Mouse (Mus musculus) neutrophil, adult 5-6 weeks (primary cell): ENCODE measurements around the gene Gm20388. TPM values are rescaled to one million over a fixed set of nuclear protein-coding genes. Genes with fewer than 3 reads are reported as not detected.

ENCODE experiments used
- ATAC-seq: fragments of 151-379, 151-347 bp; 2 replicates; pipeline ENCODE4 v1.8.0; 2017; ENCODE audit warnings: mild to moderate bottlenecking, moderate TSS enrichment; ENCODE audit not compliant: insufficient number of reproducible peaks, poor library complexity, low FRiP score, severe bottlenecking; ENCODE audit errors: extremely low read depth
- total RNA-seq: library from RNA; stranded (forward); fragments of 200-1000 nt; gene quantifications from 2 replicates; pipeline ENCODE4 v1.2.3, GENCODE M21; 2017

The Gm20388 gene
- total RNA-seq, 1 experiment from 2014 or later: 10.8 TPM

GRCm38 (mm10) chr8:119947653-119948052 is 37.0 kb downstream of the Gm20388 start:
- ATAC-seq: no peak

GRCm38 (mm10) chr8:119948340-119948739 is 37.7 kb downstream of the Gm20388 start:
- no peak for ATAC-seq

- no peak for ATAC-seq
Observed at GRCm38 (mm10) chr8:119952282-119952681, 41.6 kb downstream of the Gm20388 start.

- ATAC-seq: no peak
Observed at GRCm38 (mm10) chr8:119952747-119953146, 42.1 kb downstream of the Gm20388 start.

- ATAC-seq: no peak
Observed at GRCm38 (mm10) chr8:119955333-119955732, 44.7 kb downstream of the Gm20388 start.

DNA sequence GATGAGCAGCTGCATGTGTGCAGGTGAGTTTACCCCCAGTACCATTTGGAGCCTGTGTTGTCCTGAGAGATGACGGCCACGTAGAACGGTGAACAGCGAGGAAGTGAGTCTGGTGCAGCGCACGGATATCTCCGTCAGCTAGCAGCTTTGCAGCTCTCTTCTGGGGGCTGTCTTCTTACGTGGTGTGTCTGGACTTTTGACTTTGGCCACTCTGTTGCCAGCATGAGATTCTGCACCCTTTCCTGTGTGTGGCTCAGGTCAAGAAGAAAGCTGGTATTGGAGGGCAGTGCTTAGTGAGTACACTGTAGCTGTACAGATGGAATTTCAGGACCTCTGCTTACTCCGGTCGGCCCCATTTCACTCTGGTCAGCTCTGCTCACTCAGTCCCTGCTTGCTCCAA is 47.4 kb downstream of the Gm20388 start:
- ATAC-seq: no peak

GRCm38 (mm10) chr8:119960531-119961104 is 50.0 kb downstream of the Gm20388 start:
- no peak for ATAC-seq

- no peak for ATAC-seq
Observed at GRCm38 (mm10) chr8:119964859-119965258, 54.2 kb downstream of the Gm20388 start.

- ATAC-seq: no peak
Observed at GRCm38 (mm10) chr8:119967435-119967834, 56.8 kb downstream of the Gm20388 start.

GRCm38 (mm10) chr8:119970169-119970568 is 59.5 kb downstream of the Gm20388 start:
- no peak for ATAC-seq

- no peak for ATAC-seq
Observed at GRCm38 (mm10) chr8:119972558-119972957, 61.9 kb downstream of the Gm20388 start.

DNA sequence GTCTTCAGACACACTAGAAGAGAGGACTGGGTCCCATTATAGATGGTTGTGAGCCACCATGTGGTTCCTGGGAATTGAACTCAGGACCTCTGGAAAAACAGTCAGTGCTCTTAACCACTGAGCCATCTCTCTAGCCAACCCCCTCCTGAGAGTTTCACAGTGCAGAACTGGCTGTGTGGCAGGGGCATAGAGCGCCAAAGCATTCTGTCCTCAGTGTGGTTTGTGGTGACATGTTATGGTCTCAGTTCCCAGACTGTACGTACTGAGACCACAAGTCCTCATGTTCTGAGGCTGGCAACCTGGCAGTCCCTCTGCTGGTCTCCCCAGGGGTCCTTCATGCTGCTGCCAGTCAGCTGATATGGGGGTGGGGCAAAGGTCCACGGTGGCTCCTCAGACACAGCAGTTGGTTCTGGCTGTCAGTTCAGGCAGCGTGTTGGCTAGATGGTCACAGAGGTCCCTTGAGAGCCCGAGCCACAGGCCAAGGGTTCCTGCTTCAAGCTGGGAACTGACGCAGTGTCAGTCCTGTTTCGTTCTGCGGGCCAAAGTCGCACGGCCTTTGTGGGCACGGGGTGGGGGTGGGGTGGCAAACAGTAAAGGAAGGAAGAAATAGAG is 68.2 kb downstream of the Gm20388 start:
- no peak for ATAC-seq

DNA sequence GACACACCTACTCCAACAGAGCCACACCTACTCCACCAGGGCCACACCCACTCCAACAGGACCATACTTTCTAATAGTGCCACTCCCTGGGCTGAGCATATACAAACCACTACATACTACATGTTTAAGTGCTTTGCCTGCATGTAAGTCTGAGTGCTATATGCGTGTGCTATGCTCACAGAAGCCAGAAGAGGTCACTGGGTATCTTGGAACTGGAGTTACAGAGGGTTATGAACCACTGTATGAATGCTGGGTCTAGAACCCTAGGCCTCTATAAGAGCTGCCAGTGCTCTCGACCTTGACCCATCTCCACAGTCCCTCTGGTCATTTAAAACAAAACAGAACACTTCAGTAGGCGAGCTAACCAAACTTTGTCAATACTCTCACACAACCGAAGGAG is 70.6 kb downstream of the Gm20388 start:
- no peak for ATAC-seq

DNA sequence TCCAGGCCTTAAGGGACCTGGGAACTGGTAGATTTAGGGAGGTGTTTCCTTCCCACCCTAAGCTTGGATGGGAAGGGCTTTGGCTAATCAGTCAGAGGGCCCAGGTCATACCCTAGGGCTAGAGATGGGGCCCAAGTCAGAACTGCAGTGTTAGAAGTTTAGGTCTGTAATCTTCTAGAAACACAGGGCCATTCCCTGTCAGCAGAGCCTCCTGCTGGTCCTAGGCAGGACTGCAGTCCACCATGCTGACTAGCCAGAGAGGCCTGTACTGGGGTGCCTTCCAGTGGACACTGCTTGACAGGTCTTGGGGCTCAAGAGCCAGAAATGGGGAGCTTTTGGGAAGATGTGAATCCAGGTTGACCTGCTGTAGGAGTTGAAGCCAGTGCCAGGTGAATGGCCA is 73.4 kb downstream of the Gm20388 start:
- ATAC-seq: peak; percentile 43; the same call in 1 of the 2 replicates

- ATAC-seq: no peak
Observed at GRCm38 (mm10) chr8:119986174-119986573, 75.5 kb downstream of the Gm20388 start.

GRCm38 (mm10) chr8:119988087-119988486 is 77.4 kb downstream of the Gm20388 start:
- ATAC-seq: no peak

DNA sequence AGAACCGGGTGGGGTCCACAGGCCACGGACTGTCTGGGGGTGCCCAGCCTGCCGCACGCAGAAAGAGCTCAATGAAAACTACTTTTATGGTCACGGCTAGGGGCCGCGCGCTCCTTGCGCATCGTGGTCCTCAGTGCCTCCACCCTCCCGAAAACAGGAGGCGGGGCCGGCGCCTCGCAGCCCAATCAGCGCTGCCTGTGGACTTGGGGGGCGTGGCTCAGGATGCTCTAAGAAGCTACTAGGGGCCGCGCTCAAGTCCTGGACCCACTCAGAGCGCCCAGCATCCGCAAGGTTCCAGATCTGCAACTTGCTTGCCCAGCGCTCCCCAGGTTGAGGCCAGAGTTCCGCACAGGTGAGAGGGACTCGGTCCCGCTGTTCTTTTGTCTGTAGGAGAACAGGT is 81.6 kb downstream of the Gm20388 start, which contains the start of gene Crispld2:
Crispld2 (plus strand) TSS at position 190 of the 400 bp plus-strand sequence.
- peak; percentile 41 for ATAC-seq

- no peak for ATAC-seq
Observed at GRCm38 (mm10) chr8:119994114-119994513, 83.5 kb downstream of the Gm20388 start.

- ATAC-seq: no peak
Observed at GRCm38 (mm10) chr8:119994556-119994955, 83.9 kb downstream of the Gm20388 start.

GRCm38 (mm10) chr8:119997266-119997665 is 86.6 kb downstream of the Gm20388 start:
- no peak for ATAC-seq

DNA sequence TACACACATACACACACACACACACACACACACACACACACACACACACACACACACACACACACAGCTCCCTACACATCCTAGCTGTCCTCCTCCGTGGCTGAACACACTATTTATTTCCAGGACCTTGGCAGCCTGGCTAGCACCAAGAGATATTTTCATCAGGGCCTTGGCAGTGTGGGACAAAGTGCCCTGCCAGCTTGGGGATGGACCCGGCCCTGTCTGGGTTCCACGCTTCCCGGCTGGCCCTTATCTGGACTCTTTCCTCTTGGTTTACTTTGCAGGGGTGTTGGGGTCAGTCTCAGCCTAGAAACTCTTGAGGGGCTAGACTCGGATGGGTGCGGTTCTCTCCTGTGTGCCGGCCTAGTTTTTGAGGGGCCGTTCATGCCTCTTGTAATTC is 89.8 kb downstream of the Gm20388 start:
- ATAC-seq: no peak
